Mouse (Mus musculus) right cerebral cortex, postnatal 10 days (tissue): ENCODE measurements around the gene Ifng.

Source experiments
- DNase-seq, 2 experiments: peaks; one replicate each; pipeline ENCODE4 v3.0.0; 2021; ENCODE audit warnings: low spot score in 2 of 2

Ifng gene

GRCm38 (mm10) chr10:118480118-118480517, 39.3 kb downstream of the Ifng start:
- DNase-seq: no peak

- DNase-seq: no peak
Observed at GRCm38 (mm10) chr10:118480793-118481192, 39.9 kb downstream of the Ifng start.

- DNase-seq: no peak
Observed at GRCm38 (mm10) chr10:118494109-118494508, 53.3 kb downstream of the Ifng start.

- DNase-seq: no peak
Observed at GRCm38 (mm10) chr10:118495362-118495761, 54.5 kb downstream of the Ifng start.
